Mouse (Mus musculus): ENCODE results near the gene Ammecr1. TPM values are rescaled to one million over a fixed set of nuclear protein-coding genes. Genes with fewer than 3 reads are reported as not detected.
A peak's percentile ranks its signal among the peaks of the same experiment; 100 is the strongest.

Ammecr1 gene
- polyA plus RNA-seq (2015; fragmentation: Nextera tagmentation; extraction: Ambion mirVana), result 4.8 and 5.7 TPM in 2 replicates

DNA sequence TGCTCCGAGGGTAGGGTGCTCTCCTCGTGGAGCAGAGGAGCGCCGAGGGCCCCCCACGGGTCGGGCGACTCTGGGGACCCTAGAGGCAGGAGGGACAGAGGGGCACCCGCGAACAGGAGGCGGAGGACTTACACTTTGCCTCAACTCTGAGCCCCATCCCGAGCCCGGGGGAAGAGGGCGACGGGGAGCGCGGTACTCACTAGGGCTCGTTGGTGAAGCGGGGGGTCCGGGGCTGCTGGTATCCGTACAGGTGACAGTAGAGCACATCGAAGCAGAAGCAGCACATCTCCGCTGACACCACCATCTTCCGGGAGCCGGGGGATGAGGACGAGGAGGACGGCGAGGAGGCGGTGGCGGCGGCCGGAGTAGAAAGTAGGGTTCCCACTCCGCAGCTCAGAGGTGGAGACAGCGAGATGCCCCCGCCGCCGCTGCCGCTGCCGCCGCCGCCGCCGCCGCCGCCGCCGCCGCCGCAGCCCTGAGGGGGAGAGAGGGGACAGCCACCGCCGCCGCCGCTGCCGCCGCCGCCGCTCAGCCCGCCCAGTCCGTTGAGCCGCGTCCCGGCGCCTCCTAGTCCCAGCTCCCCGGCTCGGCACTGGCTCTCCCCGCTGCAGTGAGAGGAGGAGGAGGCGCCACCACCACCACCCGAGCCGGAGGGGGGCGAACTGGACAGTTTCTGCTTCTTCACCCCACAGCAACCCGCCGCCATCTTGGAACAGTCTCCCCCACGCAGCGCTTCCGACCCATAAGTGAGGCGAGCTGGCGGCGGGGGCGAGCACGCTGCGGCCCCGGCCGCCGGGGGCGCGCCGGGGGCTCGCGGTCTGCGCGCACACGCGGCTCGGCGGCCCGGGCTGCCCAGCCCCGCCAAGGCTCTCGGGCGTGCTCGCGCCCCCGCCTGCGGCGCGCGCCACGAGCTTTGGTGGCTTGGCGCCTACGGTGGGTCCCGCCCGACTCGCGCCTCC lies at the start of gene Ammecr1:
Gene Ammecr1 (minus strand): TSS at position 721 of the 959 bp plus-strand sequence.
- peak within 1 kb of the TSS; percentile 77 for H3K27ac ChIP-seq (ENCODE audit: low read length)
- WGBS, result 14% methylated on average over 36 of the region's 112 CpGs
- no peaks in the 10 kb centered on the region for H3K9me3 ChIP-seq (ENCODE audit: low read length)
- peak within 1 kb of the TSS; percentile 56 for H3K9ac ChIP-seq (replicated peaks; ENCODE audit: low read depth)
- no peaks in the 10 kb centered on the region for H3K4me1 ChIP-seq (ENCODE audit: insufficient read depth, low read depth, low read length)
- H3K4me2 ChIP-seq (replicated peaks; ENCODE audit: low read depth, low read length), result peak within 1 kb of the TSS; percentile 70
- ATAC-seq (peak; percentile 97), DNase-seq (ENCODE audit: low spot score) (peak; percentile 83)
- TF ChIP-seq EP300 (IDR thresholded peaks at IDR 0.05) (no peak), CTCF (IDR thresholded peaks at IDR 0.05) (no peak)
- H3K27me3 ChIP-seq (replicated peaks; ENCODE audit: insufficient read depth, low read length), result no peaks in the 10 kb centered on the region
- H3K4me3 ChIP-seq (ENCODE audit: low read depth, low read length), result peak within 1 kb of the TSS; percentile 63
- no peaks in the 10 kb centered on the region for H3K36me3 ChIP-seq (ENCODE audit: insufficient read depth, low read length)

DNA sequence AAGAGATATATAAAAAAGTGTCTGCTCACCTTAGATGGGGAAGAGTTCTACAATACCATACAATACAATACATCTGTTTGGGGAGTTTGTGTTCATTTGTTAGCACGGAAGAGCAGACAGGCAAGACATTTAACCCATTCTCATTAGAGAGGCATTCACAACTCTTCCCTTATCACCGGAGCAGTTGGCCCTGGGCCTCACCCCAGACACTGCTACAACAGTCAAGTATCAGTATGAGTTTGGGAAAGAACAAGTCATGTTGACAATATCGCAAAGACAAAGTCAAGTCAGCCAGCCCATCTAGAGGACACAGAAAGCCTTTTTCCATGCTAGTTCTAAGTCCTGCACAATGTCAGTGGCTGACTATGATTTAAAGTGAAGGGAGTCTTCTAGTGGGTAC lies 47.6 kb upstream of the Ammecr1 start:
- H3K4me1 ChIP-seq (ENCODE audit: insufficient read depth, low read depth, low read length), result no peaks in the 10 kb centered on the region
- DNase-seq (ENCODE audit: low spot score) (no peak), ATAC-seq (no peak)
- no peaks in the 10 kb centered on the region for H3K36me3 ChIP-seq (ENCODE audit: insufficient read depth, low read length)
- H3K27me3 ChIP-seq (replicated peaks; ENCODE audit: insufficient read depth, low read length), result no peaks in the 10 kb centered on the region
- H3K27ac ChIP-seq (ENCODE audit: low read length), result no peak overlapping the region
- no peak overlapping the region for H3K9ac ChIP-seq (replicated peaks; ENCODE audit: low read depth)
- no peak for TF ChIP-seq EP300 (IDR thresholded peaks at IDR 0.05)
- no peak for TF ChIP-seq CTCF (IDR thresholded peaks at IDR 0.05)
- no peaks in the 10 kb centered on the region for H3K9me3 ChIP-seq (ENCODE audit: low read length)
- H3K4me3 ChIP-seq (ENCODE audit: low read depth, low read length), result no peak overlapping the region
- 75% methylated on average over 3 of the region's 3 CpGs for WGBS
- H3K4me2 ChIP-seq (replicated peaks; ENCODE audit: low read depth, low read length), result no peak overlapping the region

DNA sequence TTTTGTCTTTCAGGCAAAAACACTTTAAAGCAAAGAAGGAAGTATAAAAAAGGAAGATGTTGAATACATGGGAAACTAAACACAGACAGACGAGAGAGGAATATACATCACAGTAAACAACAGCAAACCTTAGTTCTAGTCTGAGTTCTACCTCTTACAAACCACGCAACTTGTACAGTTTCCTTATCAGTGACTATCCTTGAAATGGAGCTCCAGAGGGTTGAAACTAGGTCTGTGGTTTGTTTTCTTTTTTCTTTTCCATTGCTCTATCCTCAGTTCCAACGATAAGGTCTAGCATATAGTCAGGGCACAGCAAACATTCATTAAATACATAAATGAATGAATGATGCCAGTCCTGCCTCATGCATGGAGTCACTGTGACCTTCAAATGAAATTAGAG lies 45.8 kb upstream of the Ammecr1 start:
- no peak overlapping the region for H3K27ac ChIP-seq (ENCODE audit: low read length)
- no peaks in the 10 kb centered on the region for H3K9me3 ChIP-seq (ENCODE audit: low read length)
- no peaks in the 10 kb centered on the region for H3K27me3 ChIP-seq (replicated peaks; ENCODE audit: insufficient read depth, low read length)
- H3K36me3 ChIP-seq (ENCODE audit: insufficient read depth, low read length), result no peaks in the 10 kb centered on the region
- DNase-seq (ENCODE audit: low spot score), result no peak
- H3K4me1 ChIP-seq (ENCODE audit: insufficient read depth, low read depth, low read length), result no peaks in the 10 kb centered on the region
- 71% methylated on average over 3 of the region's 3 CpGs for WGBS
- H3K9ac ChIP-seq (replicated peaks; ENCODE audit: low read depth), result no peak overlapping the region
- ATAC-seq, result no peak
- TF ChIP-seq EP300 (IDR thresholded peaks at IDR 0.05), result no peak
- TF ChIP-seq CTCF (IDR thresholded peaks at IDR 0.05), result no peak
- H3K4me3 ChIP-seq (ENCODE audit: low read depth, low read length), result no peak overlapping the region
- no peak overlapping the region for H3K4me2 ChIP-seq (replicated peaks; ENCODE audit: low read depth, low read length)

DNA sequence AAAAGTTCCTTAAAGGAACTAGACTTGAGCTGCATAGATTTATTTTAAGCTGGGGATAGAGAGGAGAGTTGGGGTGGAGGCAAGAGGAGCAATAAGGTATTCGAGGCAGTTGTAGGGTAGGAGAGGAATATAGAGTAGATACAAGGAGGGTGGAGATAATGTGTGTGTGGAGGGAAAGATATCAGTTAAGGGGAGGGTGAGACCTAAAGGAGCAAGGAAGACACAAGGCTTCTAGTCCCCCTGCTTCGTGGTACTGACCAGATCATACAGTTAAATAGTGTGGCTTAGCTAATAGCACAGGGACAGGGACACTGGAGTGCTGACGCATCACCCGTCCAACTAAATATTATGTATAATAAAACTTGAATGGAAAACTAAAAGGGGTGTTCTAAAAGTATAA lies 45.3 kb upstream of the Ammecr1 start:
- 71% methylated on average over 4 of the region's 4 CpGs for WGBS
- H3K36me3 ChIP-seq (ENCODE audit: insufficient read depth, low read length), result no peaks in the 10 kb centered on the region
- H3K4me1 ChIP-seq (ENCODE audit: insufficient read depth, low read depth, low read length), result no peaks in the 10 kb centered on the region
- H3K9me3 ChIP-seq (ENCODE audit: low read length), result no peaks in the 10 kb centered on the region
- DNase-seq (ENCODE audit: low spot score) (no peak), ATAC-seq (no peak)
- H3K4me3 ChIP-seq (ENCODE audit: low read depth, low read length), result no peak overlapping the region
- no peak overlapping the region for H3K9ac ChIP-seq (replicated peaks; ENCODE audit: low read depth)
- H3K27ac ChIP-seq (ENCODE audit: low read length), result no peak overlapping the region
- no peak for TF ChIP-seq CTCF (IDR thresholded peaks at IDR 0.05)
- TF ChIP-seq EP300 (IDR thresholded peaks at IDR 0.05), result no peak
- H3K27me3 ChIP-seq (replicated peaks; ENCODE audit: insufficient read depth, low read length), result no peaks in the 10 kb centered on the region
- no peak overlapping the region for H3K4me2 ChIP-seq (replicated peaks; ENCODE audit: low read depth, low read length)

DNA sequence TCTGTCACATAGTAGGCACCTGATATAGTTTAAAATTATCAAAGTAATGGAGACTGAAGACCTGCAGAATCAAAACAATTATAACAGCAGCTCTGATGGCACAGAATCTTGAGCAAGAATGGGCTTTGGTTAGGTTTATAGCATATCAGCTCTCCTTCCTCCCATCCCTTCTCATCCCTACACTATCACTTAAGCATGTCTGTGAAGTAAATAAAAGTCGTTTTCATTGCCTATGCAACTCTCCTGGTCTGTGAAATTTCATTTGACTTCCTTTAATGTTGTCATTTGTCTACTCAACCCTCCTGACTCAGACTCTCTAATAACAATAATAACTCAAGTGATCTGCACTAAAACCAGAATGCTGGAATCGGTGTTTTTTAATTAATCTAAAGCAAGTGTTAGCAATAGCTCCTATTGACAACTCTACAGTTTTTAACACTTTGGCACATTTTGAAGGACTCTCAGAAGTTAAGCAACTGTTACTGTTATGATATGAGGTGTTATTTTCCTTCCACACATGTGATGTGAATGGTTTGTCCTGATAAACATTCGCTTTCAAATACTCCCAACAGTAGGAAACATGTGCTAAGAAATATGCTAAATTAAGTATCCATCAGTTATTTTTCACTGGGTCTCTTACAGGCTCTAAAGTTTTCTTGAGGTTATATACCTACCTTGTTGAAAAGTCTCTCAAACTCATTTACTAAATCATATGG lies 37.8 kb upstream of the Ammecr1 start:
- no peak for ATAC-seq
- TF ChIP-seq CTCF (IDR thresholded peaks at IDR 0.05) (no peak), EP300 (IDR thresholded peaks at IDR 0.05) (no peak)

DNA sequence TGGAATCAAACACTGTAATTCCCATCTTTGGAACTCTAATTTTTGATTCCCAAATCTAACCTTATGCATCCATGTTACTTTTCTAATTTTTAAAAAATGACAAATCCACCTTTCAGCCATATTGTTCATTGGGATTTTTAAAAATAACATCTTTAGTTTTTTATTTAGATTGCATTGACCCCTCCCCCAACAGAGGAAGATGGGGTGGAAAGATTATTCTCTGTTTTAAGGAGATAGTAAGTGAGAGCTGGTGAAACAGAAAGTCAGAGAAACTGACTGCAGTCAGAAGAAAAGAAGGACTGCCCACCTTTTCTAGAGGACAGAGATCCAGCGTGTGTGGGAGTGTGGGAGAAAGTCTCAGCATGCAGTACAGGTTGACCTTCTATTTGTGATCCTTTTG lies 30.7 kb upstream of the Ammecr1 start:
- no peaks in the 10 kb centered on the region for H3K9me3 ChIP-seq (ENCODE audit: low read length)
- no peak for DNase-seq (ENCODE audit: low spot score)
- H3K27ac ChIP-seq (ENCODE audit: low read length), result no peak overlapping the region
- ATAC-seq, result no peak
- no peaks in the 10 kb centered on the region for H3K27me3 ChIP-seq (replicated peaks; ENCODE audit: insufficient read depth, low read length)
- TF ChIP-seq EP300 (IDR thresholded peaks at IDR 0.05) (no peak), CTCF (IDR thresholded peaks at IDR 0.05) (no peak)
- 57% methylated on average over 1 of the region's 1 CpGs for WGBS
- no peak overlapping the region for H3K9ac ChIP-seq (replicated peaks; ENCODE audit: low read depth)
- H3K4me3 ChIP-seq (ENCODE audit: low read depth, low read length), result no peak overlapping the region
- no peak overlapping the region for H3K4me2 ChIP-seq (replicated peaks; ENCODE audit: low read depth, low read length)
- H3K36me3 ChIP-seq (ENCODE audit: insufficient read depth, low read length), result no peaks in the 10 kb centered on the region
- H3K4me1 ChIP-seq (ENCODE audit: insufficient read depth, low read depth, low read length), result no peaks in the 10 kb centered on the region

More for the DNA sequence above, 37.8 kb upstream of the Ammecr1 start:
- Histone ChIP-seq H3K4me2 (replicated peaks; ENCODE audit: low read depth, low read length) (no peak overlapping the region), H3K27me3 (replicated peaks; ENCODE audit: insufficient read depth, low read length) (no peaks in the 10 kb centered on the region), H3K4me1 (ENCODE audit: insufficient read depth, low read depth, low read length) (no peaks in the 10 kb centered on the region), H3K9me3 (ENCODE audit: low read length) (no peaks in the 10 kb centered on the region), H3K4me3 (ENCODE audit: low read depth, low read length) (no peak overlapping the region), H3K36me3 (ENCODE audit: insufficient read depth, low read length) (no peaks in the 10 kb centered on the region), H3K27ac (ENCODE audit: low read length) (no peak overlapping the region), H3K9ac (replicated peaks; ENCODE audit: low read depth) (no peak overlapping the region)
- no peak for DNase-seq (ENCODE audit: low spot score)
- WGBS, result 79% methylated on average over 3 of the region's 3 CpGs
